Comparison of ENCODE assay signal across 8 mouse cellular contexts in the genomic region with DNA sequence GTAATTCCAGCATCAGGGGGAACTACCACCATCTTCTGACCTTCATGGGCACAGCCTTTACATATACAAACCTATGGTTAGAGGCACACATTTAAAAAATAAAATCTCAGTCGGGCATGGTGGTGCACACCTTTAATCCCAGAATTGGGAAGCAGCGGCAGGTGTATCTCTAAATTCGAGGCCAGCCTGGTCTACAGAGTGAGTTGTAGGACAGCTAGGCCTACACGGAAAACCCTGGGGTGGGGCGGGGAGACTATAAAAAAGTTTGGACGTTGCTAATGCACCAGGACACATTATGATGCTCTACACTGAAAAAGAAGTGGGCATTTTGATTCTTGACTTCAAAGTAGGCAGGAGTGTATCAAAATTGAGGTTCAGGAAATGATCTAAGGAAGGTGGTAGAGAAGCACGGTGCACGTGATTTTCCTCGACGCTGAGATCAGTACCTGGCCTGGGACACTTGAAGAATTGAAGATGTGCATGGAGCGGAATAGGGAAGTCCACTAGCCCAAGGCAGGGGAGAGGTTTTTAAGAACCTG. TPM values are rescaled to one million over a fixed set of nuclear protein-coding genes. Genes with fewer than 3 reads are reported as not detected.
DNase-seq lines count a peak whose midpoint lies in the region; ATAC-seq and TF ChIP-seq lines count a peak whose summit lies in the region.

No protein-coding gene starts in this region.

- H3K4me2 ChIP-seq in kidney, embryonic 14.5 days (replicated peaks; ENCODE audit: low read depth, low read length) = peak overlapping the region; percentile 57
- peak overlapping the region; percentile 67 for H3K4me2 ChIP-seq in limb, embryonic 12.5 days
- H3K4me2 ChIP-seq in neural tube, embryonic 15.5 days = peak overlapping the region; percentile 65

- peaks cover 4% of the 10 kb centered on the region; the same call in 1 of the 2 replicates for H3K4me1 ChIP-seq in kidney, embryonic 14.5 days (ENCODE audit: control insufficient read depth, insufficient read depth, low read length)
- no peaks in the 10 kb centered on the region for H3K4me1 ChIP-seq in ES-Bruce4 (ENCODE audit: control insufficient read depth, insufficient read depth, low read length)
- H3K4me1 ChIP-seq in forebrain, embryonic 10.5 days = peaks cover 17% of the 10 kb centered on the region
- peaks cover 8% of the 10 kb centered on the region for H3K4me1 ChIP-seq in limb, embryonic 12.5 days (replicated peaks)
- peaks cover 15% of the 10 kb centered on the region for H3K4me1 ChIP-seq in neural tube, embryonic 15.5 days

- no peak for TF ChIP-seq POLR2A in ES-Bruce4 (IDR thresholded peaks at IDR 0.05; ENCODE audit: insufficient read depth, low read length)

- no peak for TF ChIP-seq CTCF in ES-Bruce4 (IDR thresholded peaks at IDR 0.05; ENCODE audit: low read depth, low read length)

- H3K27me3 ChIP-seq in kidney, embryonic 14.5 days (ENCODE audit: control insufficient read depth, insufficient read depth, low read length) = no peaks in the 10 kb centered on the region
- no peaks in the 10 kb centered on the region for H3K27me3 ChIP-seq in ES-Bruce4 (ENCODE audit: control insufficient read depth, insufficient read depth, low read length, poor library complexity, severe bottlenecking)
- H3K27me3 ChIP-seq in forebrain, embryonic 10.5 days (ENCODE audit: poor library complexity, severe bottlenecking) = no peaks in the 10 kb centered on the region
- no peaks in the 10 kb centered on the region for H3K27me3 ChIP-seq in limb, embryonic 12.5 days
- H3K27me3 ChIP-seq in neural tube, embryonic 15.5 days (replicated peaks) = no peaks in the 10 kb centered on the region

- H3K9me3 ChIP-seq in kidney, embryonic 14.5 days (ENCODE audit: control insufficient read depth, low read length) = no peaks in the 10 kb centered on the region
- H3K9me3 ChIP-seq in ES-Bruce4 (replicated peaks; ENCODE audit: control insufficient read depth, insufficient read depth, low read length, poor library complexity, severe bottlenecking) = no peaks in the 10 kb centered on the region
- no peaks in the 10 kb centered on the region for H3K9me3 ChIP-seq in forebrain, embryonic 10.5 days
- H3K9me3 ChIP-seq in limb, embryonic 12.5 days = no peaks in the 10 kb centered on the region
- H3K9me3 ChIP-seq in neural tube, embryonic 15.5 days (replicated peaks) = no peaks in the 10 kb centered on the region

- H3K27ac ChIP-seq in kidney, embryonic 14.5 days (ENCODE audit: low read depth, low read length) = no peak overlapping the region
- no peak overlapping the region for H3K27ac ChIP-seq in ES-Bruce4 (ENCODE audit: insufficient read depth, low read length)
- peak overlapping the region; percentile 94 for H3K27ac ChIP-seq in forebrain, embryonic 10.5 days
- no peak overlapping the region for H3K27ac ChIP-seq in limb, embryonic 12.5 days
- H3K27ac ChIP-seq in neural tube, embryonic 15.5 days (replicated peaks) = peak overlapping the region; percentile 89

- ATAC-seq in kidney, embryonic 14.5 days (ENCODE audit: low FRiP score, low TSS enrichment) = 0 out of 2 replicates have a peak, but pooled peaks have one; percentile 5
- peak; percentile 67 for ATAC-seq in limb, embryonic 12.5 days (ENCODE audit: insufficient number of reproducible peaks, insufficient read depth, low FRiP score, low TSS enrichment, low read depth)
- ATAC-seq in neural tube, embryonic 15.5 days (ENCODE audit: low FRiP score) = no peak; the same call in 1 of the 2 replicates

- peak overlapping the region; percentile 66 for H3K4me3 ChIP-seq in kidney, embryonic 14.5 days (ENCODE audit: low read length)
- peak overlapping the region; percentile 80 for H3K4me3 ChIP-seq in ES-Bruce4 (ENCODE audit: low read depth, low read length)
- H3K4me3 ChIP-seq in forebrain, embryonic 10.5 days = peak overlapping the region; percentile 61
- H3K4me3 ChIP-seq in limb, embryonic 12.5 days (replicated peaks) = peak overlapping the region; percentile 64
- H3K4me3 ChIP-seq in neural tube, embryonic 15.5 days (replicated peaks) = peak overlapping the region; percentile 57

- TF ChIP-seq EP300 in ES-Bruce4 (IDR thresholded peaks at IDR 0.05; ENCODE audit: insufficient read depth, low read depth, low read length) = no peak

- WGBS in kidney, embryonic 14.5 days = 27% methylated on average over 11 of the region's 11 CpGs
- WGBS in forebrain, embryonic 10.5 days = 24% methylated on average over 11 of the region's 11 CpGs
- 24% methylated on average over 11 of the region's 11 CpGs for WGBS in limb, embryonic 12.5 days
- 28% methylated on average over 11 of the region's 11 CpGs for WGBS in neural tube, embryonic 15.5 days

- no peak for DNase-seq in kidney, adult 11 months
- peak; percentile 26 for DNase-seq in forebrain, embryonic 10.5 days (ENCODE audit: extremely low spot score, low spot score)
- DNase-seq in gastrocnemius, adult 8-10 months (ENCODE audit: low spot score in 2 of 2) = no peak
- DNase-seq in yolk sac, embryonic 10.5 days (ENCODE audit: low spot score) = no peak

- peak overlapping the region; percentile 77 for H3K9ac ChIP-seq in kidney, embryonic 14.5 days (ENCODE audit: low read depth, low read length)
- H3K9ac ChIP-seq in ES-Bruce4 (ENCODE audit: low read depth, poor library complexity, severe bottlenecking) = peak overlapping the region; percentile 20; the same call in 1 of the 2 replicates
- peak overlapping the region; percentile 82 for H3K9ac ChIP-seq in limb, embryonic 12.5 days (replicated peaks)
- peak overlapping the region; percentile 59 for H3K9ac ChIP-seq in neural tube, embryonic 15.5 days (replicated peaks)

- H3K36me3 ChIP-seq in kidney, embryonic 14.5 days (ENCODE audit: control insufficient read depth, insufficient read depth, low read length) = no peaks in the 10 kb centered on the region
- H3K36me3 ChIP-seq in ES-Bruce4 (ENCODE audit: control insufficient read depth, insufficient read depth, low read length, poor library complexity, severe bottlenecking) = no peaks in the 10 kb centered on the region
- peaks cover 12% of the 10 kb centered on the region for H3K36me3 ChIP-seq in forebrain, embryonic 10.5 days (replicated peaks)
- H3K36me3 ChIP-seq in limb, embryonic 12.5 days = peaks cover 7% of the 10 kb centered on the region; the same call in 1 of the 2 replicates
- no peaks in the 10 kb centered on the region for H3K36me3 ChIP-seq in neural tube, embryonic 15.5 days

RNA-seq across cellular contexts. Expression of a gene that starts 0.4 kb away (rescaled TPM):
- polyA plus RNA-seq in kidney, embryonic 14.5 days (2014; fragmentation: Nextera tagmentation; extraction: Ambion mirVana) = 5.5 and 8.5 TPM in 2 replicates
- polyA plus RNA-seq in ES-Bruce4 (2011; ENCODE audit: insufficient read depth, insufficient read length, low read depth, missing spikeins) = 11.1 and 13.2 TPM in 2 replicates
- 19.7 and 22.9 TPM in 2 replicates for polyA plus RNA-seq in forebrain, embryonic 10.5 days (2016; fragmentation: Nextera tagmentation; extraction: Ambion mirVana)
- 19.0 and 19.2 TPM in 2 replicates for polyA plus RNA-seq in limb, embryonic 12.5 days (2016; fragmentation: Nextera tagmentation; extraction: Ambion mirVana)
- 11.9 and 13.7 TPM in 2 replicates for polyA plus RNA-seq in neural tube, embryonic 15.5 days (2015; fragmentation: Nextera tagmentation; extraction: Ambion mirVana)
- 10 to 100 TPM; 20.1 to 23.7 (median 21.7) TPM for total RNA-seq in gastrocnemius, adult 8-10 months (2022)

RNA-seq across cellular contexts. Expression of a gene that starts 43.0 kb away (rescaled TPM):
- 17.6 and 25.7 TPM in 2 replicates for polyA plus RNA-seq in kidney, embryonic 14.5 days (2014; fragmentation: Nextera tagmentation; extraction: Ambion mirVana)
- 58.1 and 60.2 TPM in 2 replicates for polyA plus RNA-seq in ES-Bruce4 (2011; ENCODE audit: insufficient read depth, insufficient read length, low read depth, missing spikeins)
- 15.4 and 15.9 TPM in 2 replicates for polyA plus RNA-seq in forebrain, embryonic 10.5 days (2016; fragmentation: Nextera tagmentation; extraction: Ambion mirVana)
- 21.1 and 22.0 TPM in 2 replicates for polyA plus RNA-seq in limb, embryonic 12.5 days (2016; fragmentation: Nextera tagmentation; extraction: Ambion mirVana)
- polyA plus RNA-seq in neural tube, embryonic 15.5 days (2015; fragmentation: Nextera tagmentation; extraction: Ambion mirVana) = 29.7 and 34.1 TPM in 2 replicates
- total RNA-seq in gastrocnemius, adult 8-10 months (2022) = 10 to 100 TPM; 76.6 to 98.8 (median 77.1) TPM

RNA-seq across cellular contexts. Expression of a gene that starts 48.8 kb away (rescaled TPM):
- 33.5 and 34.0 TPM in 2 replicates for polyA plus RNA-seq in kidney, embryonic 14.5 days (2014; fragmentation: Nextera tagmentation; extraction: Ambion mirVana)
- polyA plus RNA-seq in ES-Bruce4 (2011; ENCODE audit: insufficient read depth, insufficient read length, low read depth, missing spikeins) = 25.0 and 25.3 TPM in 2 replicates
- 25.0 and 27.7 TPM in 2 replicates for polyA plus RNA-seq in forebrain, embryonic 10.5 days (2016; fragmentation: Nextera tagmentation; extraction: Ambion mirVana)
- polyA plus RNA-seq in limb, embryonic 12.5 days (2016; fragmentation: Nextera tagmentation; extraction: Ambion mirVana) = 20.5 and 23.6 TPM in 2 replicates
- 23.8 and 27.7 TPM in 2 replicates for polyA plus RNA-seq in neural tube, embryonic 15.5 days (2015; fragmentation: Nextera tagmentation; extraction: Ambion mirVana)
- total RNA-seq in gastrocnemius, adult 8-10 months (2022) = 10 to 100 TPM; 16.7 to 18.7 (median 18.4) TPM

RNA-seq across cellular contexts. Expression of a gene that starts 50.5 kb away (rescaled TPM):
- 44.6 and 54.8 TPM in 2 replicates for polyA plus RNA-seq in kidney, embryonic 14.5 days (2014; fragmentation: Nextera tagmentation; extraction: Ambion mirVana)
- 107 TPM in 2 replicates for polyA plus RNA-seq in ES-Bruce4 (2011; ENCODE audit: insufficient read depth, insufficient read length, low read depth, missing spikeins)
- 28.3 and 32.2 TPM in 2 replicates for polyA plus RNA-seq in forebrain, embryonic 10.5 days (2016; fragmentation: Nextera tagmentation; extraction: Ambion mirVana)
- 33.3 and 35.7 TPM in 2 replicates for polyA plus RNA-seq in limb, embryonic 12.5 days (2016; fragmentation: Nextera tagmentation; extraction: Ambion mirVana)
- 12.0 and 17.6 TPM in 2 replicates for polyA plus RNA-seq in neural tube, embryonic 15.5 days (2015; fragmentation: Nextera tagmentation; extraction: Ambion mirVana)
- total RNA-seq in gastrocnemius, adult 8-10 months (2022) = 10 to 100 TPM; 36.3 to 45.8 (median 37.0) TPM

Comparison
In these comparisons a context has a peak if more than half of its experiments do, and no peak if none do; other contexts are left out.
1. H3K27ac ChIP-seq: peak in forebrain, embryonic 10.5 days (single experiment) and neural tube, embryonic 15.5 days (single experiment); none in kidney, embryonic 14.5 days (single experiment), ES-Bruce4 (single experiment) and limb, embryonic 12.5 days (single experiment).
2. H3K9ac ChIP-seq: peak in every context shown above with its lines; median percentile 82 in limb, embryonic 12.5 days; 77 in kidney, embryonic 14.5 days; 59 in neural tube, embryonic 15.5 days; 20 in ES-Bruce4.
3. Peak in every context shown above with its lines, with median percentiles within 50 percentile points of each other: H3K4me2 ChIP-seq and H3K4me3 ChIP-seq.